Mouse (Mus musculus): Measurements from ENCODE around the gene Washc4. TPM values are rescaled to one million over a fixed set of nuclear protein-coding genes. Genes with fewer than 3 reads are reported as not detected.
A peak's percentile ranks its signal among the peaks of the same experiment; 100 is the strongest.

Gene Washc4
- polyA plus RNA-seq, 1 experiment: 4.5 TPM

GRCm38 (mm10) chr10:83603956-83604564 lies 60.5 kb downstream of the Washc4 start:
- TF ChIP-seq FOSL1 (IDR thresholded peaks at IDR 0.05; ENCODE audit: insufficient read depth, low read length, poor library complexity, severe bottlenecking): no peak
- TF ChIP-seq USF1 (IDR thresholded peaks at IDR 0.05; ENCODE audit: low read depth): no peak
- TF ChIP-seq CTCF (IDR thresholded peaks at IDR 0.05; ENCODE audit: control insufficient read depth, insufficient read depth, insufficient read length): no peak
- TF ChIP-seq MAX (IDR thresholded peaks at IDR 0.05): no peak
- TF ChIP-seq CEBPB (IDR thresholded peaks at IDR 0.05; ENCODE audit: low read depth): no peak
- H3K4me3 ChIP-seq (ENCODE audit: insufficient read depth, poor library complexity, severe bottlenecking): no peak overlapping the region
- H3K79me2 ChIP-seq (ENCODE audit: control insufficient read depth, insufficient read depth): no peaks in the 10 kb centered on the region
- H3ac ChIP-seq (ENCODE audit: control insufficient read depth, insufficient read length, low read depth): no peak overlapping the region
- no peaks in the 10 kb centered on the region for H3K27me3 ChIP-seq (ENCODE audit: control insufficient read depth, insufficient read depth, insufficient read length)
- no peaks in the 10 kb centered on the region for H3K79me3 ChIP-seq (ENCODE audit: low read depth)
- H3K36me3 ChIP-seq (ENCODE audit: control insufficient read depth, insufficient read depth): peaks cover 68% of the 10 kb centered on the region

- Histone ChIP-seq H3K4me3 (ENCODE audit: insufficient read depth, poor library complexity, severe bottlenecking) (no peak overlapping the region), H3K79me3 (ENCODE audit: low read depth) (no peaks in the 10 kb centered on the region), H3ac (ENCODE audit: control insufficient read depth, insufficient read length, low read depth) (no peak overlapping the region), H3K36me3 (ENCODE audit: control insufficient read depth, insufficient read depth) (peaks cover 51% of the 10 kb centered on the region), H3K27me3 (ENCODE audit: control insufficient read depth, insufficient read depth, insufficient read length) (no peaks in the 10 kb centered on the region), H3K79me2 (ENCODE audit: control insufficient read depth, insufficient read depth) (no peaks in the 10 kb centered on the region)
- TF ChIP-seq CEBPB (IDR thresholded peaks at IDR 0.05; ENCODE audit: low read depth) (no peak), MYOG (IDR thresholded peaks at IDR 0.05; ENCODE audit: control insufficient read depth, extremely low read depth, insufficient read length) (no peak), MYOD1 (IDR thresholded peaks at IDR 0.05; ENCODE audit: control insufficient read depth, insufficient read length, low read depth) (no peak), USF1 (IDR thresholded peaks at IDR 0.05; ENCODE audit: low read depth) (no peak), CTCF (IDR thresholded peaks at IDR 0.05; ENCODE audit: control insufficient read depth, insufficient read depth, insufficient read length) (no peak), MAX (IDR thresholded peaks at IDR 0.05) (no peak), FOSL1 (IDR thresholded peaks at IDR 0.05; ENCODE audit: insufficient read depth, low read length, poor library complexity, severe bottlenecking) (no peak)
Measured at GRCm38 (mm10) chr10:83605637-83606183, 62.2 kb downstream of the Washc4 start.

- Histone ChIP-seq H3K27me3 (ENCODE audit: control insufficient read depth, insufficient read depth, insufficient read length) (no peaks in the 10 kb centered on the region), H3K36me3 (ENCODE audit: control insufficient read depth, insufficient read depth) (peaks cover 46% of the 10 kb centered on the region), H3K79me2 (ENCODE audit: control insufficient read depth, insufficient read depth) (no peaks in the 10 kb centered on the region), H3ac (ENCODE audit: control insufficient read depth, insufficient read length, low read depth) (no peak overlapping the region), H3K79me3 (ENCODE audit: low read depth) (no peaks in the 10 kb centered on the region), H3K4me3 (ENCODE audit: insufficient read depth, poor library complexity, severe bottlenecking) (peak overlapping the region; percentile 0)
- TF ChIP-seq CEBPB (IDR thresholded peaks at IDR 0.05; ENCODE audit: low read depth) (no peak), FOSL1 (IDR thresholded peaks at IDR 0.05; ENCODE audit: insufficient read depth, low read length, poor library complexity, severe bottlenecking) (no peak)
Measured at GRCm38 (mm10) chr10:83607111-83607510, 63.6 kb downstream of the Washc4 start.

- Histone ChIP-seq H3K27me3 (ENCODE audit: control insufficient read depth, insufficient read depth, insufficient read length) (no peaks in the 10 kb centered on the region), H3K79me3 (ENCODE audit: low read depth) (no peaks in the 10 kb centered on the region), H3ac (ENCODE audit: control insufficient read depth, insufficient read length, low read depth) (no peak overlapping the region), H3K36me3 (ENCODE audit: control insufficient read depth, insufficient read depth) (peaks cover 37% of the 10 kb centered on the region), H3K79me2 (ENCODE audit: control insufficient read depth, insufficient read depth) (no peaks in the 10 kb centered on the region), H3K4me3 (ENCODE audit: insufficient read depth, poor library complexity, severe bottlenecking) (no peak overlapping the region)
- TF ChIP-seq CEBPB (IDR thresholded peaks at IDR 0.05; ENCODE audit: low read depth) (no peak), USF1 (IDR thresholded peaks at IDR 0.05; ENCODE audit: low read depth) (no peak), MYOG (IDR thresholded peaks at IDR 0.05; ENCODE audit: control insufficient read depth, extremely low read depth, insufficient read length) (no peak), CTCF (IDR thresholded peaks at IDR 0.05; ENCODE audit: control insufficient read depth, insufficient read depth, insufficient read length) (no peak), MYOD1 (IDR thresholded peaks at IDR 0.05; ENCODE audit: control insufficient read depth, insufficient read length, low read depth) (no peak), FOSL1 (IDR thresholded peaks at IDR 0.05; ENCODE audit: insufficient read depth, low read length, poor library complexity, severe bottlenecking) (no peak), MAX (IDR thresholded peaks at IDR 0.05) (no peak)
Measured at GRCm38 (mm10) chr10:83608596-83608995, 65.0 kb downstream of the Washc4 start.

GRCm38 (mm10) chr10:83610518-83610917 lies 67.0 kb downstream of the Washc4 start:
- Histone ChIP-seq H3K36me3 (ENCODE audit: control insufficient read depth, insufficient read depth) (peaks cover 17% of the 10 kb centered on the region), H3K79me2 (ENCODE audit: control insufficient read depth, insufficient read depth) (no peaks in the 10 kb centered on the region), H3ac (ENCODE audit: control insufficient read depth, insufficient read length, low read depth) (no peak overlapping the region), H3K27me3 (ENCODE audit: control insufficient read depth, insufficient read depth, insufficient read length) (no peaks in the 10 kb centered on the region), H3K4me3 (ENCODE audit: insufficient read depth, poor library complexity, severe bottlenecking) (no peak overlapping the region), H3K79me3 (ENCODE audit: low read depth) (no peaks in the 10 kb centered on the region)
- TF ChIP-seq CTCF (IDR thresholded peaks at IDR 0.05; ENCODE audit: control insufficient read depth, insufficient read depth, insufficient read length) (no peak), USF1 (IDR thresholded peaks at IDR 0.05; ENCODE audit: low read depth) (no peak), FOSL1 (IDR thresholded peaks at IDR 0.05; ENCODE audit: insufficient read depth, low read length, poor library complexity, severe bottlenecking) (no peak), MYOG (IDR thresholded peaks at IDR 0.05; ENCODE audit: control insufficient read depth, extremely low read depth, insufficient read length) (no peak), CEBPB (IDR thresholded peaks at IDR 0.05; ENCODE audit: low read depth) (no peak), MAX (IDR thresholded peaks at IDR 0.05) (no peak), MYOD1 (IDR thresholded peaks at IDR 0.05; ENCODE audit: control insufficient read depth, insufficient read length, low read depth) (no peak)

GRCm38 (mm10) chr10:83611863-83612262 lies 68.3 kb downstream of the Washc4 start:
- H3K79me2 ChIP-seq (ENCODE audit: control insufficient read depth, insufficient read depth): no peaks in the 10 kb centered on the region
- TF ChIP-seq MYOG (IDR thresholded peaks at IDR 0.05; ENCODE audit: control insufficient read depth, extremely low read depth, insufficient read length) (no peak), FOSL1 (IDR thresholded peaks at IDR 0.05; ENCODE audit: insufficient read depth, low read length, poor library complexity, severe bottlenecking) (no peak), CTCF (IDR thresholded peaks at IDR 0.05; ENCODE audit: control insufficient read depth, insufficient read depth, insufficient read length) (no peak), MAX (IDR thresholded peaks at IDR 0.05) (no peak), MYOD1 (IDR thresholded peaks at IDR 0.05; ENCODE audit: control insufficient read depth, insufficient read length, low read depth) (no peak), USF1 (IDR thresholded peaks at IDR 0.05; ENCODE audit: low read depth) (no peak), CEBPB (IDR thresholded peaks at IDR 0.05; ENCODE audit: low read depth) (no peak)
- H3K36me3 ChIP-seq (ENCODE audit: control insufficient read depth, insufficient read depth): peaks cover 15% of the 10 kb centered on the region
- H3K79me3 ChIP-seq (ENCODE audit: low read depth): no peaks in the 10 kb centered on the region
- no peaks in the 10 kb centered on the region for H3K27me3 ChIP-seq (ENCODE audit: control insufficient read depth, insufficient read depth, insufficient read length)
- no peak overlapping the region for H3K4me3 ChIP-seq (ENCODE audit: insufficient read depth, poor library complexity, severe bottlenecking)
- H3ac ChIP-seq (ENCODE audit: control insufficient read depth, insufficient read length, low read depth): no peak overlapping the region
